Mouse (Mus musculus): ENCODE results near the gene Pde3b.
"Not testable (repeated sequence)": the region's sequence is repeated elsewhere in the genome, so short reads cannot be mapped to it uniquely, and the experiment has no call there.

The Pde3b gene

DNA sequence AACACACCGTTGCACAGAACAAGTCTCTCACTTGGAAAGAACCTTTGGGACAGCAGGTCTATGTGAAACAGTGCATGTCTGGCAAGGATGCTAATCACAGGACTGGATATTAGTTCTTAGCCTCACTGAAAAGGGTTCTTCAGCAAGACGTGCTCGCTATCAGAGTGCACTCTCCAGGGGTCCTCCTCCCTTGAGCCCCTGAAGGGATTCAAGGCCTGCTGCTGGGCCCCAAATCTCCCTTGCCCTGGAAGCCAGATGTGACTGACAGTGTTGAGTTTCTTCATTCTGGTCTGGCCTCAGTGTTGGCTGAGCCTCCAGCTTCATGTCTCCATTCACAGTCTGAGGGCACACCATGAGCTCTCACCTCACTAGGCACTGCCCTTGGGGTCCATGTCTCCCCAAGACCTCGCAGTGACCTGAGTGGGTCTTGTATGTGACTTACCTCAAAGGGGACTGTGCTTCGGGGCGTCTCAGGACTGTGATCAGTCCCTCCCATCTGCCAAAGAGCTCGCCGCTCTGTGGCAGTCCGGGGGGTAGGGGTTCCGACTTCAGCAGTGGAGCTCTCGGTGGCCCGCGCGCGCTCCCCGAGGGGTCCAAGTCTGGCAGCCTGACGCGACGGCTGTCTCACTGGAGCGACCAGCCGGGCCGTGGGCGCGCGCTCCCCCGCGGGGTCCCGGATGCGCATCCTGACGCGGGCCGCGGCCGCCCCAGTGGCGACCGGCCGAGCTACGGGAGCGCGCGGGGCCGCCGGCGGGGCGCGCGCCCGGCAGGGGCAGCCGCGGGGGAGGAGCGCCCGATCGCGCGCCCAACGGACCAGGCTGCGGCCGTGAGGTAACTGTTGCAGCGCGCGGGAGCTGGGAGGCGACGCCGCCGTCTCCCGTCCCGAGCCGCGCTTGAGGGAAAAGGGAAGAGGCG, at the start of gene Pde3b:
Gene Pde3b (plus strand): TSS at position 861 of the 915 bp plus-strand sequence.
- DNase-seq (ENCODE audit: low read depth, low spot score), result no peak

DNA sequence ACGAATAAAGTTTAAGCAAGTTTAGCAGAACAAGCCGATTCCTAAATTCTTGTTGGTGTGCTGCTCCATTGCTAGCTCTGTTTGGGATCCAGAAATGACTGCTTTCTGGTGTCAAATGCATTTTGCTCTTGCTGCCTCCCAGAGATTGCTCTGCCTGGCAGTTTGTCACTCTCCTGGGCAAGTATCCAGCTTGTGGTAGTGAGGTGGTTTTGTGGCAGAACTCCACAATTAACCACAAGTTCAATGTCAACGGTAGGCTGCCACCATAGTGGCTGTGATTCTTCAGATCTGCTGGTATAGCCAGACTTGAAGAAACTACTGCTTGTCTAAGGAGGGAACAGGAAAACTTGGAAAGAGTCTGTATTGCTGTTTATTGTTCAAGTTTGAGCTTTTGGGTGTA, 13.0 kb upstream of the Pde3b start:
- DNase-seq (ENCODE audit: low read depth, low spot score), result no peak

DNA sequence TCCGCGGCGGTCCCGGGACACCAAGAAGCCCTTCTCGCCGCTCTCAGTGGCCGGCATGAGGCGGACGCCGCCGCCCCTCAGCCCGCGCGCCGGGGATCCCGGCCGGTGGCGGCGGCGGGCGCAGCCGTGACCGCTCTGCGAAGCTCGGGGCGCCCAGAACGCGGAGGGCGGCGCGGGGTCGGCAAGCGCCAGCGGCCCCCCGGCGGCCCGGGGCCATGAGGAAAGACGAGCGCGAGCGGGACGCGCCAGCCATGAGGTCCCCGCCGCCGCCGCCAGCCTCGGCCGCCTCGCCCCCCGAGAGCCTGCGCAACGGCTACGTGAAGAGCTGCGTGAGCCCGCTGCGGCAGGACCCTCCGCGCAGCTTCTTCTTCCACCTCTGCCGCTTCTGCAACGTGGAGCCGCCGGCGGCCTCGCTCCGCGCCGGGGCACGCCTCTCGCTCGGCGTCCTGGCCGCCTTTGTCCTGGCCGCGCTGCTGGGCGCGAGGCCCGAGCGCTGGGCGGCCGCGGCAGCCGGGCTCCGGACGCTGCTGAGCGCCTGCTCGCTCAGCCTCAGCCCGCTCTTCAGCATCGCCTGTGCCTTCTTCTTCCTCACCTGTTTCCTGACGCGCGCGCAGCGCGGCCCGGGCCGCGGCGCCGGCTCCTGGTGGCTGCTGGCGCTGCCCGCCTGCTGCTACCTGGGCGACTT, 397 bp downstream of the Pde3b start:
- no peak for DNase-seq (ENCODE audit: low read depth, low spot score)

DNA sequence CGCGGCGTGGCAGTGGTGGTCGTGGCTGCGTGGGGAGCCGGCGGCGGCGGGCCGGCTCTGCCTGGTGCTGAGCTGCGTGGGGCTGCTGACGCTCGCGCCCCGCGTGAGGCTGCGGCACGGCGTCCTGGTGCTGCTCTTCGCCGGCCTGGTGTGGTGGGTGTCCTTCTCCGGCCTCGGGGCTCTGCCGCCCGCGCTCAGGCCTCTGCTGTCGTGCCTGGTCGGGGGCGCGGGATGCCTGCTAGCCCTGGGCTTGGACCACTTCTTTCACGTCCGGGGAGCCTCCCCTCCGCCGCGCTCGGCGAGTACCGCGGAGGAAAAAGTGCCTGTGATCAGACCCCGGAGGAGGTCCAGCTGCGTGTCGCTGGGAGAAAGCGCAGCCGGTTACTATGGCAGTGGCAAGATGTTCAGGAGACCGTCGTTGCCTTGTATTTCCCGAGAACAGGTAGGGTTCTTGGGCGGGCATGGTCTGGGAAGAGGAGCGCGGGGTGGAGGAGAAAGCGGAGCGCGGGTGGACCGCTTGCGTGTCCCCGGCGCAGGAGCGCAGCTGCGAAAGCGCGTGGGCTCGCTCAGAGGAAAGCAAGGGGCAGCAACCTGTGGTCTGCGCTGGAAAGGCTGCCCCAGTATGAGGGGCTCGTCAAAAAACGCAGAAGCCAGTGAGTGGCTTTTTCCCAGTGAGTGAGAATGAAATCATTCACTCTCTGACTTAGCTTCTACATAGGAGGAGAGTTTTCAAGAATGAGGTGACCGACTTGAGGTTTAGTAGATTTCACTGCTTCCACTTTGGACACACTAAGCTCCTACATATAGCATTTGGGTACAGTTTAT, 1.2 kb downstream of the Pde3b start:
- no peak for DNase-seq (ENCODE audit: low read depth, low spot score)

DNA sequence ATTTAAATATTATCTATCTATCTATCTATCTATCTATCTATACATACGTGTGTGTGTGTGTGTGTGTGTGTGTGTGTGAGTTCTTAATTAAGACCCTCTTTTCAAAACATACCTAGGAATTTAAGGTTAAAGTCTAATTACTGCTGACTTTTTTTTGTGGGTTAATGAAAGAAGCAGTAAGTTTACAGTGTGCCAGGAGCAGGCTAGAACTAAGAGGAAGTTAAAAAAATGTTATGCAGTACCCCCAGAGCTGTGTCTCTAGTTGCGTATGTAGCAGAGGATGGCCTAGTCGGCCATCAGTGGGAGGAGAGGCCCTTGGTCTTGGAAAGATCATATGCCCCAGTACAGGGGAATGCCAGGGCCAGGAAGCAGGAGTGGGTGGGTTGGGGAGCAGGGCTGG, 4.2 kb downstream of the Pde3b start:
- not testable (repeated sequence) for DNase-seq (ENCODE audit: low read depth, low spot score)

DNA sequence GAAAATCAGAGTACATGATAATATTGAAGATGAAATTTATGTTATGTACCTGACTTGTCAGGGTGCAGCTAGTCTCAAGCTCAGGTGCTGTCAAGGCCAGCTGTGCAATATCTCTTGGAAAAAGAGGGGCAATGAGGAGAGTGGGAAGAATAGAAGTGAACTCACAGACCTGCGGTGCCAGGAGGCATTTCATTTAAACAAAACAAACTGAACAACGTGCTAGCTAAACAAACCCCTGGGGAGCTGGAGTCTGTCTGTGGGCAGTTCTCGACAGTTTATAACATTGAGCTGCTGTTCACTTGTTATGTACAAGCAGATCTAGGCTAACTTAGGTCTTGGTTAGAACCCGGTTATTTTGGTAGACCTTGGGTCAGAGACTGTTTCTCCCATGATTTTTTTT, 5.8 kb downstream of the Pde3b start:
- DNase-seq (ENCODE audit: low read depth, low spot score), result no peak

DNA sequence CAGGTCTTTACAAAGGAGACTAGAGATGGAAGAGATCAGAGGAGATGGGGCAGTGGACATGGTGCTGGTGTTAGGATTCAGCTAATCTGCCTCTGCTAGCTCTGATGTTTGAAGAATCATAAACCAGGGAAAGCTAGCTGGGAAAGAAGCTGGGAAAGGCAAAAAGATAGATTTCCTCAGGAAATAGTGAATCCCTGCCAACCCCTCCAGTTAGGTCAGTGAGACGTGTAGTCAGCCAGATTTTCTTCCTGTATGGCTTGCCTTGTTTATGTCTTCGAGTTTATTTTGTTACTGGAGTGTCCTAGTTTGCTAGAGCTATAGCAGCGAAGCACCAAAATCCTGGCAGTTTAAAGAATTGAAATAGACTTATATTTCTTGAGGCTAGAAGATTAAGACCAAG, 7.1 kb downstream of the Pde3b start:
- DNase-seq (ENCODE audit: low read depth, low spot score), result no peak

DNA sequence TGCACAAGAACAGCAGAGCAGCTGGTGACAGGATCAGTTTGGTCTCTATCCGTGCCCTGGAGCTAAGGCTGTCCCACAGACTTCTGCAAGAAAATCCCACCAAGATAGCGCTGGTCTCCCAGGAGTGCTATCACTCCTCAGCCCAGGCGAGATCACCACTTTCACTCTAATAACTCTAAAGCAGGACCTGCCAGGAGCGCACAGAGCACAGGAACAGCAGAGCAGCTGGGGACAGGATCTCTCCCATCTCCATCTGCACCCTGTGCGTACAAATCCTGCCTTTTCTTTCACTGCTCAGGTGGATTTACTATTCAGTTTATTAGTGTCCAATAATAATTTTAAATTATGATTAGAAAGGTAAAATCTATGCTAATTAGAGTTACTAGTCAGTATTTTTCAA, 14.7 kb downstream of the Pde3b start:
- DNase-seq (ENCODE audit: low read depth, low spot score), result no peak

DNA sequence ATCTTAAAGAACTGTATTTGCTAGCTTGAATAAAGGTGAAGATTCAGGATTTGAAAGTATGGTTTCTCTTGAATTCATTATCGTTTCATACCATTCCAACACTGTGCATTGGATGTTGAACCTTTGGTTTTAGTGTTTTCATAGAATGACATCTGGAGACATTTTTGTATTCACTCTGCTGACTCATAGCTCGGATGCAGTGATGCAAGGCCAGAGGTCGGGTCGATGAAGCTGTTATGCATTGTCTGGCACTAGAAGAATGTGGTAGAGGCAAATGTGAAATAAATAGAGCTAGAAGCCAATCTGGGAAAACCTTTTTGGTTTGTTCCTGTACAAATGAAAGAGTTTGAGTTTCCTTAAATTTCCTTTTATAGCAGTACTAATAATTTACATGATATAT, 16.9 kb downstream of the Pde3b start:
- no peak for DNase-seq (ENCODE audit: low read depth, low spot score)

DNA sequence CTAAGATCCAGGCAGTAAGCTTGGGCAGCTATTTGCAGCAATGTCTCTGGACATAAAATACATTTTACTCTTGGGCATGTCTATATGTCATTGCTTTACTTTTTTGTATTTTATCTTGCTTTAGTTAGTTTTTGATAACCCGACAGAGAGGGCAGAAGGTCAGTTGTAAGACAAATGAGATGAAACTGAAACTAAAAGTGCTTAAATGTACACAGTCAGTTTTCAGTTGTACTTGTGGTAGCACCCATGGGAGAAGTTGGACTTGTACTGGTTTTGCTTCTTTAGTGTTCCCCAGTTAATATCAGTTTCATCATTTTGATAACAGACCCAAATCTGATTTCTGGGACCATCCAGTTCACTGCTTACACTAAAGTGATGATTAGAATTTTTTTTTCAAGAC, 24.6 kb downstream of the Pde3b start:
- DNase-seq (ENCODE audit: low read depth, low spot score), result no peak

DNA sequence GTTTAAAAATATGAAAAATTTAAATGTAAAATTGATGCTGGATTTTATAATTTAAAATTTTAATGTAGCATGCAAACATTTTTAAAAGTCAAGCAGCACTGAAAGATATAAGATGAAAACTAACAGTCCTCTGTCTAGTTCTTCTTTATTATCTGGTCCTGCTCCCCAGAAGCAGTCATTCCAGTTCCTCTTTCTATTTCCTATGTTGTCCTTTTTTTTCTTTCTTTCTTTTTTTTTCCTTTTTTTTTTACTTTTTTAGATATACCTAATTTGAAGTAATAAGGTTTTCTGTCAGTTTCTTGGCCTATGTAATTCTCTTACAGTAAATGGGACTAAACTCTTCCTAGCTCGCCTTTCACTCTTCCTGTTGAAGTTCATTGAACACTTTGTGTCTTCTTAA, 25.4 kb downstream of the Pde3b start:
- no peak for DNase-seq (ENCODE audit: low read depth, low spot score)

DNA sequence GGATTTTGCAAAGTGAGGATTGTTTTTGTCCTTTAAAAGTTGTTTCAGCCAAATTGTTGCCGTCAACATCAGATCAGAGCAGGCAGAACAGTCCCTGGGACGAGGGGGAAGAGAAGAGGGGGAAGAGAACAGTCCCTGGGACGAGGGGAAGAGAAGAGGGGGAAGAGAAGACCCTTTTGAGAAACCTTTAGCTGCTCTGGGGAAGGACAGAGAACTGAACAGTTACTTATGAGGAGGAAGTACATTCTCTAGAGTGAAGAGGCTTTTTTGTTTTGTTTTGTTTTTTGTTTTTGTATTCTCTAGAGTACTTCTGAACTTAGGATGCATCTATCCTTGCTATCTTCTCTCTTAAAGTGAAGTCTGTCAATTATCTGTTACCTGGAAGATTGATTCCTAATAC, 37.8 kb downstream of the Pde3b start:
- DNase-seq (ENCODE audit: low read depth, low spot score), result no peak

DNA sequence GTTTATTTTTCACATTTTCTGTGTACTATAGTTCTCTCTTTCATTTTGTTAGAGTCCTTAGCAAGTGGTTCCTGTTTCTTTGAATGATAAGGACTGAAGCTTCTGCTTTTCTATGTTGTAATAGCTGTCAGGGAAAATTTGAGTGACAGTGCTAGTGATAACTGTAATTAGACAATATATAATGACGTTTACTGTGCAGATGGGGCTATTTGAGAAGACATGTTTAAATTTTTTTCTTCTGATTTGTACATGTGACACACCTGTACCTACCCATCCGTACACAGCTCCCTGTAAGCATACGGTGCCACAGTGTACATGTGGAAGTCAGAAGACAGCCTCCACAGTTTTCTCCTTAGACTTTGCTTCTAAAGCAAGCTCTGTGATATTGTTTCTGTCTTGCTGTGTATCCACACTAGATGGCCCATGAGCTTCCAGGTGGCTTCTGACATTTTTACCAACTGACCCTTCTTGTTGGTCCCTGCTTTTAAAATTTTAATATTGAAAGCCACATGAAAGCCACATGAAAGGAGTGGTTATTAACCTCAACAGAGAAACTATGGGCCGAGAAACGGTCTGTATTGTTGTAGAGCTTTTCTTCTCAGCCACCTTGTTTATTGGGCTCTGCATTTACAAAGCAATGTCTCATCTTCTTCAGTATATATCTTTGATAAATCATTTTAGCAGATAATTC, 38.4 kb downstream of the Pde3b start:
- no peak for DNase-seq (ENCODE audit: low read depth, low spot score)

DNA sequence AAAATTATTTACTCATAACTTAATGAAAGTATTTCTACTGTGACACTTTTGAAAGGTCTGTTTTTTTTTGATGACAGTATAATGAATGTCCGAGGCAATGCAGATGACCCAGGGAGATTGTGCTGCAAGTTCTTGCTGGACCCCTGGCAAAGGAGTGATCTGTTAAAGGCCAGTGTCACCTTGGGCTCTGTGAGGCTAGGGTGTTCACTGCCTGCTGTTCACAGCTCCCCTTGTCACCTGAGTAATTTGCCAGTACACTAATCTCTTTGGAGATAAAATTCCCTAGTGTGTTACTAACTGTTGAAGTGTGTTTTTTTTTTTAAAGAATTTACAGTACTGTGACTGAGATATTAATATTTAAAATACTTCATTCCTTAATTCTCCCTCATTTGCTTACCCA, 39.8 kb downstream of the Pde3b start:
- DNase-seq (ENCODE audit: low read depth, low spot score), result no peak

DNA sequence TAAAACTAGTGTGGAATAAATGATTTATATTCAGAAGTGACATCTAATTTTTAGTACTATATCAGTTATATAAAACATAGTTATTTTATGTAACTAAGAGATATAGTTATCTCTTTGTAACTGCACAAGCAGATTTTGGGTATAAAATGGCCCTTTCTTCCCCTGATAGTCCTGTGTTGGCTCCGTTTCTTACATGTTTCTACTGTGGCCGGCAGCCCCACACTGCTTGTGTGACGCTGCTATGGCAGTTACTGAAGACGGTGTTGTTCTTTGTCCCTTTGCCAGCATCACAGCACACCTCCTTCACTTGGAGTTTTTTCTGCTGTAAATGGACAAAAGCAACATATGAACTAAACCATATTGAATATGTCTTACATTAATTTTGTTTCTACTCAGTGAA, 41.8 kb downstream of the Pde3b start:
- DNase-seq (ENCODE audit: low read depth, low spot score), result no peak

DNA sequence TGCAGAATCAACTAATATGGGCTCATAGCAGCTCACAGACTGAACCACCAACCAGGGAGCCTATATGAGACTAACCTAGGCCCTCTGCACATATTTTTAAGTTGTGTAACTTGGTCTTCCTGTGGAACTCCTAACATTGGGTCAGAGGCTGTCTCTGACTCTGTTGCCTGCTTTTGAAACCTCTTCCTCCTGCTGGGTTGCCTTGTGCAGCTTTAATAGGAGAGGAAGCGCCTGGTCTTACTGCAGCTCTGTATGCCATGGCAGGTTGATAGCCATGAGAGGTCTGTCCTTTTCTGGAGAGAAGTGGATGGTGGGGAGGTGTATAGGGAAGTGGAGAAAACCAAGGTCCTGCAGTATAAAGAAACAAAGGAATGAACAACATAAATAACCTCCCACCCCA, 44.8 kb downstream of the Pde3b start:
- no peak for DNase-seq (ENCODE audit: low read depth, low spot score)

DNA sequence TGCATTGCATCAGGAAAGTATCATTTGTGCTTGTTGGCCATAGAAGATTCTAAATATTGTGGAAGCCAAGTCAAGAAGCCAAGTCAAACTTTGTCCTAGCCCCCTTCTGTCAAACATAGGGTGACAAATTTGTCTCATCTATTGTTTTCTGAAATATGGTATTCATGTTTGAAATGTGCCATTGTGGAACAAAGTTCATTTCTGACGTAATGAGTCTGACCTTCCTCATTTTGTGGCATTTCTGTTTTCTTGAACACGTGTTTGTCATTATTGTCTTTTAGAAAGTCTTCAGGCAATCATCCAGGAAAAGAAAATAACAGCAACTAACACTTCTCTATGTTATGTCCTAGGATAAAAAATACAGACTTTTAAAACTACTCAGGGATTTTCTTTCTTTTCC, 46.6 kb downstream of the Pde3b start:
- DNase-seq (ENCODE audit: low read depth, low spot score), result no peak

DNA sequence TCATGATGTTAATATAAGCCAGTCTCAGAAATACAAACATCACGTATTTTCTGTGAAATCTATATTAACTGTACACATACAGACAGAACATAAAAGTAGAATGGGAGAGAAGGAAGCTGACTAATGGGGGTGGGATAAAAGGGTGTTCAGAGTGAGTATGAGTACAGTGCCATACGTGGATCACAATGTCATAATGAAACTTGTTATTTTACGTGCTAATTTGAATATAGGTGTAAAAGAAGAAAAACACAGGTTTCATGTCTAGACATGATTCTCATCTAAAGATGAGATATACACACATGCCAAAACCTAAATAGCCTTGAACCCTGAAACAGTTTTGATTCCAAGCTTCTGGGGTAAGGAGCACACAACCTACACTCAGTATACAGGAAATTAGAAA, 51.3 kb downstream of the Pde3b start:
- DNase-seq (ENCODE audit: low read depth, low spot score), result no peak

DNA sequence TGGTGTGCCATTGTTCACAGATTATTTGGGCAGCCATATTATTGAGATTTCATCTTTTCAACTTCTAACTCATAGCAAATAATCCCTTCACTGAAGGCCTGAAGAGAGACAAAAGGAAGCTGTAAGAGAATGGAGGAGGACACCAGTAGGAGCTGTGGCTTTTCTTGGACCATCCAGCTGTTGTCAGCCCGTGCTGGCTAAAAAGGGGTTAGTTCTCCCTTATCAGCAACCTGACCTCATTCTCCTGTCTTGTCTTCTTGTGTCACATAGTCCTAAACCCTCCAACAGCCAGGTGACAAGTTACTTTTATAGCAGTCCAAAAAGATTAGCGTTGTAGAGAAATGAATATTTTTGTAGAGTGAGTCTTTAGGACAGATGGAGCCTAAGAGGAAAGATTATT, 57.4 kb downstream of the Pde3b start:
- DNase-seq (ENCODE audit: low read depth, low spot score), result no peak

DNA sequence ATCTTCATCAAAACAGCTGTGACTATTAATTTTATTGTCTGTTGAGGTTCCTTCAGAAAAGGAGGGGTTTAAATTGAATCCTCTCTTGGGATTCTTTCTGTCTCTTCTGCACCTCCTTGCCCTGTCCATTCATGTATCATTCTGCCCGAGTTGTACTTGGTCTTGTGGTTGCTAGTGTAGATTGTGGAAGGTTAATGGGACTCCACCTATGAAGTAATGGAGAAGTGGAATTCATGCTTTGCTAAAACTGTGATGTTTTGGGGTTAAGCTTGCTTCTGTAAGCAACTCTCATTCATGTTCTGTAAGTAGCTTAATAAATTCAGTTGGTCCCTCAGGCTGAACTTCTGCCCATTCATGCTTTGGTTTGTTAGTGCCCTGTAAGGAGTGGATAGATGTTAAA, 59.8 kb downstream of the Pde3b start:
- DNase-seq (ENCODE audit: low read depth, low spot score), result no peak

DNA sequence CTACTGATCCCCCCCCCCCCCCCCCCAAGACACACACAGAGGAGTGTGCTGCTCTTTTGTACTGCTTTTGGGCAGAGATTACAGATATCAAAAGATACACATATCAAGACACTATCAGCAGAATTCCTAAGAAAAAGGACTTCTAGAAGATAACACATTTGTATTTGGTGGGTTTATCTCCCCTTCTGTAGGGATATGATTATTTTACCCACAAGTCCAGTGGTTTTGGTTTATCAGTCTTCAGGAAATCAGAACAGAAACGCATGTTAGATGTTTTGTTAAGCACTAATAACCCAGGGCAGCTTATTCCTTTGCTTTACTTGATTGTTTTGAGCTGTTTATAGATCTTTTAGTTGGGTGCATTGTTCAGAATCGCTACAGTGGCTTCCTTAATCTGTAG, 62.8 kb downstream of the Pde3b start:
- no peak for DNase-seq (ENCODE audit: low read depth, low spot score)

DNA sequence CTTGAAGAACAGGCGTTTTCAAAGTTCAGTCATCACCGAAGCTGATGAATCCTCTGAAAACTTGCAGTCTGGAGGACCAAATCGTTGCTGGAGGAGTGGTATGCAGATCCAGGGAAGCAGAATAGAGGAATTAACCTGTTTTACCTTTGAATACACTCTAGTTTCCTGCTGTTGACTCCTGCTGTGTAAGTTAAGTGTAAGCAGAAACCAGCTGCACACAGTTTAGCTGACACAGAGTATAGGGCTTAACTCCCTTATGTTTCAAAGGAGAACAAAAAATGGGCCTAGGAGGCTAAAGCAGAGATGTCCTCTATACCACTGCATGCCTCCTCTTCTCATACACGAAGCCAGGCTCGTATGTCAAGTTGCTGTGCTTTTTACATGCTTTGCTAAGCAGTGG, 63.8 kb downstream of the Pde3b start:
- DNase-seq (ENCODE audit: low read depth, low spot score), result no peak

All from c-Kit-negative CD71-positive TER-119-positive erythroid progenitor cells, embryonic 14.5 days (primary cell).